Mouse (Mus musculus): ENCODE measurements around the gene Cad.

GRCm38 (mm10) chr5:31080795-31081164 lies 26.2 kb downstream of the Cad start:
- TF ChIP-seq CTCF (IDR thresholded peaks at IDR 0.05) = no peak
- TF ChIP-seq EP300 (IDR thresholded peaks at IDR 0.05) = no peak

Measured in lung, postnatal 0 days (tissue).